Mouse (Mus musculus) brown adipose tissue, adult 24 weeks (tissue): Measurements from ENCODE around the gene Borcs6. TPM values are rescaled to one million over a fixed set of nuclear protein-coding genes. Genes with fewer than 3 reads are reported as not detected.
A peak's percentile ranks its signal among the peaks of the same experiment; 100 is the strongest.
"Not testable (repeated sequence)": the region's sequence is repeated elsewhere in the genome, so short reads cannot be mapped to it uniquely, and the experiment has no call there.

Experiments used
- H3K27ac ChIP-seq: fragments of 200-500 bp; replicated peaks from 2 replicates; pipeline ENCODE4 v1.5.1; 2012; ENCODE audit warnings: low read depth, mild to moderate bottlenecking, low read length
- H3K4me1 ChIP-seq: fragments of 200-500 bp; 2 replicates; pipeline ENCODE4 v1.6.1; 2012; ENCODE audit warnings: low read length, mixed read lengths; ENCODE audit not compliant: control insufficient read depth, insufficient read depth, insufficient read length
- H3K4me3 ChIP-seq: fragments of 200-500 bp; 2 replicates; pipeline ENCODE4 v1.5.1; 2012; ENCODE audit warnings: low read depth, mild to moderate bottlenecking, low read length, moderate library complexity; ENCODE audit not compliant: insufficient read depth
- polyA plus RNA-seq: library from polyadenylated mRNA; stranded (reverse); fragments of >200 nt; gene quantifications from 2 replicates; pipeline ENCODE4 v1.2.4, GENCODE M21; 2012; ENCODE audit not compliant: missing spikeins, insufficient read depth, insufficient read length

Gene Borcs6
- 8.1 and 8.3 TPM in 2 replicates for polyA plus RNA-seq

DNA sequence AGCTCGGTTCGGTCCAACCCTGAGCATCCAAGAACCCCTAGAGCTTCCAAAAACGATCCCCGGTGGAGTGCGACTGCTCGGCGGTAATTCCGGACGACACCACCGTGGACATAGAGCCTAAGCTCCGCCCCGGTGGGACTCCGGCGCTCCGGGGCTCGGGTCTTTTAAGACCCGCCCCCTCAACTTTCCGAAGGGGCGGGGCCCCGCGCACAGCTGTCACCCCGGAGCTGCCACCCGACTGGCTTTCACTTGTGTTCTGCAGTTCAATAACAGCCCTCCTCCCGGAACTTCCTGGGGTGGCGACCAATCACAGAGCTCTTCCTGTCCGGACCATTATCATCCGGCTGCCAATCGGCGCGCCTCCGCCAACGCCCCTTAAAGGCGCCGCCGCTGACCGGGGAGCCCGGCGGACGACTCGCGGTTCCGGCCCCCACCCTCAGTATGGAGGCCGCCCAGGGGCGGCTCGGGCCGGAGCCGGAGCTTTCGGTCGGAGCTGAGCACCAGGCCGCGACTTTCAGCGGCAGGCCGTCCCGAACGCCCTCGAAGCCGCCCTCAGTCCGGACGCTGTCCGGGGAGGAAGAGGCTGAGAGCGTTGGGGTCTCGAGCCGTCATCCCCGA is at the start of gene Borcs6:
Gene Borcs6 (plus strand): TSS at position 361 of the 618 bp plus-strand sequence.
- H3K4me1 ChIP-seq, result peaks cover 13% of the 10 kb centered on the region
- H3K27ac ChIP-seq, result peak within 1 kb of the TSS; percentile 91

DNA sequence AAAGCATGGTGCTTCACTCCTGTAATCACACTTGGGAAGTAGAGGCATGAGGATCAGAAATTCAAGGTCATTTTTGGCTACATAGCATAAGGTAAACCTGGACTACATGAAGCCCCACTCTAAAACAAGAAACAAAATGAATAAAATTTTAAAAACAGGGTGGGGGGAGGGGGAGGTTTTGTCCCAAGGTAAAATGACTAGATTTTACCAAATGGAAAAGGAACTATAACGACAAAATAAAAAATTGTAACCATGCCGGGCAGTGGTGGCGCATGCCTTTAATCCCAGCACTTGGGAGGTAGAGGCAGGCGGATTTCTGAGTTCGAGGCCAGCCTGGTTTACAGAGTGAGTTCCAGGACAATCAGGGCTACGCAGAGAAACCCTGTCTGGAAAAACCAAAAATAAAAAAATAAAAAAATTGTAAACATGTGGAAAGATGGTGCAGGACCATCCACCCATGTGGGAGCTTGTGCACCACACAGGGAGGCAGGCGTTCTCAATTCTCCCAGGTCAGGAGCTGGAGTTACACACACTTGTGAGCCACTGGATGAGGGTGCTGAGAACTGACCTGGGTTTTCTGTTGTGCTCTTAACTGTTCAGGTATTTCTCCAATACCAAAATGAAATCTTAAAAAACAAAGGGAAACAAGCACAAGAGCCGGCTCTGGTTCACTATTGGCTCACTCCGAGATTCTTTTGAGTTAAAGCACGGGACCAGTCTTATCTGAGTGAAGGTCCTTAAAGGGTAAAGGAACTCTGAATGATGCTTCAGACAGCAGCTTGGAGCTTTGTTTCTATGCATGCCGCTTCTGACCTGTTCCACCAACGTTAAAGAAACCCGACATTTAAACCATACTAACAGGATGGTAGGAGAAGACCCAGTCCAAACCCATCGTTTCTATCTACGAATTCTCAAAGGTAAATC is 48.9 kb upstream of the Borcs6 start:
- Histone ChIP-seq H3K4me3 (no peak overlapping the region), H3K27ac (no peak overlapping the region), H3K4me1 (no peaks in the 10 kb centered on the region)

More for the DNA sequence above, at the start of gene Borcs6:
- peak within 1 kb of the TSS; percentile 96 for H3K4me3 ChIP-seq

DNA sequence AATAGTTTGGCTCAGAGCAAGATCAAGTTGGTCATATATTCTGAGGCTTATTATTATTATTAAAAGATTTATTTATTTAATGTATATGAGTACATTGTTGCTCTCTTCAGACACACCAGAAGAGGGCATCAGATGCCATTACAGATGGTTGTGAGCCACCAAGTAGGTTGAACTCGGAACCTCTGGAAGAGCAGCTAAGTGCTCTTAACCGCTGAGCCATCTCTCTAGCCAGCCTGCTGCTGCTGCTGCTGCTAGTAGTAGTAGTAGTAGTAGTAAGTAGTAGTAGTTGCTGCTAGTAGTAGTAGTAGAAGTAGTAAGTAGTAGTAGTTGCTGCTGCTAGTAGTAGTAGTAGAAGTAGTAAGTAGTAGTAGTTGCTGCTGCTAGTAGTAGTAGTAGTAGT is 48.1 kb upstream of the Borcs6 start:
- H3K27ac ChIP-seq, H3K4me3 ChIP-seq, H3K4me1 ChIP-seq: not testable (repeated sequence)

DNA sequence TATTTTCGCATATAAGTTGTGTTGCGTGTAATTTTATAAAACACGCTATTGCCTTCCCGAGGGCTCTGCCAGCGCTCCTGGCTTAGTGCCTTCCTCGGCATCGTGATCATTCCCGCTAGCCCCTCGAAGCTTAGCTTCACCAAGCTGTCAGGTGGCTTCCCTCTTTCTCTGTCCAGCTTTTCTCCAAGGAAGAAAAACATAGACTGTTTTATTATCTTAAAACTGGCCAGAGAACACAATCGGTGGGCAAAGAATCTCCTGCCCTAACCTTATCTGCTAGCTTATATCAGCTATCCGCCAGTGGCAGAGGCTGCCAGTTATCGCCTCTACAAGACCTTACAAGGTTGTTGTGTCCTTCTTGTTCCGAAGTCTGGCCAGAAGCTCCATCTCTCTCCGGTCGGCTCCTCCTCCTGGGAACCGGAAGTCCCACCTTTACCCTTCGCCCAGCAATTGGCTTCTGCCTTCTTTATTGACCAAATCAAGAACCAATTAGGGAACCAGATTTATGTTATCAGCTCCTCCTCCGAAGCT is 47.4 kb upstream of the Borcs6 start:
- H3K4me1 ChIP-seq, result 0 out of 2 replicates have a peak, but pooled peaks cover 3% of the 10 kb centered on the region
- peak overlapping the region; percentile 94 for H3K27ac ChIP-seq
- H3K4me3 ChIP-seq, result peak overlapping the region; percentile 81

DNA sequence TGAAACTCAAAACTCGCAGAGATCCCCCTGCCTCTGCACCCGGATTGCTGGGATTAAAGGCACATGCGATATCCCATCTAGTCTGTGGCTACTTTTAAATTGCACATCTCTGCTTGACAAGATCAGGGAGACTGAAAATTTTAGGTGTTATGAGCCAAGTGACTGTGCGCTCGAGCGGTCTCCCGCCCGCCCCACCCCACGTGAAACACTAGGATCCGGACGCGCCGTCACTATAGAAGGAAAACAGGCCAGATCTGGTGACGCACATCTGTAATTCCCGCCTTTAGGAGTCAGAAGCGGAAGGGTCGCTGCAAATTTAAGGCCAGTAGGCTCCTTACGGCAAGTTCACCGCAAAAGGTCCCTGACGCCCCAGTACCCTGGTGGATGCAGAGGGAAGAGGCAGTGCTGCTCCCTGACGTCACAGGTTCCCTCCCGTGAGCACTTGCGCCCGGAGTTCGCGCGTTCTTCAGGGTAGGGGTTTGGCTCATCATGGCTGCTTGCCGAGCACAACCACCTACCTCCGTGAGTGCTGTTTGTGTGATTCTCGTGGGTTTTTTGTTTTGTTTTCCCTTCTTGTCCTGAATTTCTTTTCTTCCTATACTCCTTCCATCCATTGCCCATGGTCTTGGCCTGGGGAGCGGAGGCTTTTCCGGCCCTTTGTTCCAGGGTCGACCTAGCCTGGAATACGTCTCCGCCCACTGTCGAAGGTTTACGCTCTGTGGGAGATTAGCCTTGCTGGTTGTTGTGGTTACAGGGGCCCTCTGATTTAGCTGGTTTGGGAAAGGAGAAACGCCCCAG is 43.7 kb upstream of the Borcs6 start, which contains the start of gene Ctc1:
Gene Ctc1 (plus strand): TSS at position 268 of the 798 bp plus-strand sequence.
- H3K4me1 ChIP-seq, result 0 out of 2 replicates have a peak, but pooled peaks cover 3% of the 10 kb centered on the region
- peak within 1 kb of the TSS; percentile 79 for H3K4me3 ChIP-seq
- peak within 1 kb of the TSS; percentile 83 for H3K27ac ChIP-seq

DNA sequence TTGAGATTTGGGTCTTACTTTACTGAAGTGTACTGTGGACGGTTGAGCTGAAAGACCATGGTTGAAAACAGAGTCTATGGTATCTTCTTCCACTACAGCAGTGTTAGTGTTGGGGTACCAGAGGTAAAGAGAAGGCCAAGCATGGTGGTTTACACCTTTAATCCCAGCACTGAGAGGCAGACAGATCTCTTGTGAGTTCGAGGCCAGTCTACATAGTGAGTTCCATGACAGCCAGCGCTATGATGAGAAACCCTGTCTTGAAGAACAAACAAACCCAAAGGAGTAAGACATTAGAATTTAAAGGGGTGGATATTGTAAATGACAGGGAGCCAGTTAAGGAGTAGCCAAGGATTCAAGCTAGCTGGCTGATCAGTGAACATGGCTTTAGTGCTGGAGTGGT is 42.8 kb upstream of the Borcs6 start:
- H3K4me3 ChIP-seq, result peak overlapping the region; percentile 79
- 0 out of 2 replicates have a peak, but pooled peaks cover 3% of the 10 kb centered on the region for H3K4me1 ChIP-seq

DNA sequence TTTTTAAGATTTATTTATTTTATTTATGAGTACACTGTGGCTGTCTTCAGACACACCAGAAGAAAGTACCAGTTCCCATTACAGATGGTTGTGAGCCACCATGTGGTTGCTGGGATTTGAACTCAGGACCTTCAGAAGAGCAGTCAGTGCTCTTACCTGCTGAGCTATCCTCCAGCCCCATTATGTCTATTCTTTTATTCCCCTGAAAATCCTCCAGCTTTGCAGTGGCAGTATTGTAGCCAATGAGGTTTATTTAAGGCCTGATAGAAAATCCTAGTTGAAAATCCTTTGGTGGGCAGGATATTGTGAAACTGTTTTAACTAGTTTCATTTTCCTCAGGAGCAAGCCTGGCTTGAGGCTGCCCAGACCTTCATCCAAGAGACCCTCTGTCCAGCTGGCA is 38.8 kb upstream of the Borcs6 start:
- H3K4me1 ChIP-seq, result 0 out of 2 replicates have a peak, but pooled peaks cover 3% of the 10 kb centered on the region
- no peak overlapping the region for H3K27ac ChIP-seq
- H3K4me3 ChIP-seq, result no peak overlapping the region

More for the DNA sequence above, 42.8 kb upstream of the Borcs6 start:
- H3K27ac ChIP-seq, result no peak overlapping the region

DNA sequence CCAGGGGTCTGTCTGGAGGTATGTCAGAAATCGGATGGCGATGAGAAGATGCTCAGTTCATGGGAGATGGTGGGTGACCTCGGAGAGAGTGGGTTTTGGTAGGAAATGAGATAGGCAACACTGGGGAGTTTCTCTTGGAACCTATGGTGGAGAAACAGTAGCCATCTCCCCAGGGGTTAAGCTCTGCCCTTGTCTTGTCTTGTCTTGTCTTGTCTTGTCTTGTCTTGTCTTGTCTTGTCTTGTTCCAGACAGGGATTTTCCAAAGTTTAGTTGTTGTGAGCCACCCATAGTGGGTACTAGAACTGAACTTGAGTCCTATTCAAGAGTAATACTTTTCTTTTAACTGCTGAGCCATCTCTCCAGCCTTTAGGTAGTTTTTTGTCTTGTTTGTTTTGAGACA is 33.0 kb upstream of the Borcs6 start:
- Histone ChIP-seq H3K4me3 (no peak overlapping the region), H3K27ac (no peak overlapping the region), H3K4me1 (no peaks in the 10 kb centered on the region)

DNA sequence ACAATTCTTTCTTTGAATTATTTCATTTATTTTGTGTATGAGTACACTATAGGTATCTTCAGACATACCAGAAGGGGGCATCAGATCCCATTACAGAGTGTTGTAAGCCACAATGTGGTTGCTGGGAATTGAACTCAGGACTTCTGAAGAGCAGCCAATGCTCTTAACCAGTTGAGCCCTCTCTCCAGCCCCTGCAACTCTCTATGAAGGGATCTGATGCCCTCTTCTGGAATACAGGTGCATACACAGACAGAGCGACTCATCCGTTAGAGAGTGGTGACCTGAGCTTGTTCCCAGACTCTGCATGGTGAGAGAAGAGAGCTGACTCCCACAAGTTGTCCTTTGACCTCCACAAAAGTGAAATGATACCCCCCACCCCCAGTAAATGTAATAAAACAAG is 30.7 kb upstream of the Borcs6 start:
- no peak overlapping the region for H3K27ac ChIP-seq
- H3K4me1 ChIP-seq, result no peaks in the 10 kb centered on the region

DNA sequence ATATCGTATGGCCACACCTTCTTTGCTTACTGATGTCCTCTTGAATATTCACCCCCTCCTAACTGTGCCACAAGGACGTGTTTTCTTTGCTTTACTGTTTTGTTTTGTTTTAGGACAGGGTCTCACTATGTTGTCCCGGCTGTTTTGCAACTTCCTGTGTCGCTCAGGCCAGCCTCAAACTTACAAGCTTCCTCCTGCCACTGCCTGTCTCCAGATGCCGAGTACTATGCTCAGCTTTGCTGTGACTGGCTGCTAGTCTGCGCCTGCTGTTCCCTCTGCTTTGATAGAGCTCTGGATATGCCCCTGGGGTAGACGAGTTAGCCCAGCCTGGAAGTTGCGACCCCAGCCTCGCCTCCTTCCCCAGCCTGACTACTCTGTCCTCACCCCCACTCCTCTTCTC is 26.0 kb upstream of the Borcs6 start:
- no peak overlapping the region for H3K4me3 ChIP-seq
- no peak overlapping the region for H3K27ac ChIP-seq
- H3K4me1 ChIP-seq, result no peaks in the 10 kb centered on the region

More for the DNA sequence above, 30.7 kb upstream of the Borcs6 start:
- no peak overlapping the region for H3K4me3 ChIP-seq

DNA sequence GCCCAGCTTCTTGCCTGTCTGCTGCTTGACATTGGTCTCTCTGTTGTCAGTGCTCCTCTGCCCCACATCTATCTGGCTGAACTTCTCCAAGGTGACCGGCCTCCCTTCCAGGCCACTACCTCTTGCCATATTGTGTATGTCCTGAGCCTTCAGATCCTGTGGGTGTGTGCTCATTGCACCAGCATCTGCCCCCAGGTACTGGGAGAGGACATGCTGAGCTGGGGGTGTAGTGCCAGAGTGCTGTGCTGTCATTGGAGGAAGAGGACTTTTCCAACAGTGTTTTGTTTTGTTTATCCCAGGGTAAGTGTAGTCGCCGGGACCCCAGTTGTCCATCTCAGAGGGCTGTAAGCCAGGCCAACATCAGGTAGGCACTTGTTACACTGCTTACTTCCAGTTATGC is 24.9 kb upstream of the Borcs6 start:
- Histone ChIP-seq H3K4me1 (no peaks in the 10 kb centered on the region), H3K4me3 (no peak overlapping the region), H3K27ac (no peak overlapping the region)

DNA sequence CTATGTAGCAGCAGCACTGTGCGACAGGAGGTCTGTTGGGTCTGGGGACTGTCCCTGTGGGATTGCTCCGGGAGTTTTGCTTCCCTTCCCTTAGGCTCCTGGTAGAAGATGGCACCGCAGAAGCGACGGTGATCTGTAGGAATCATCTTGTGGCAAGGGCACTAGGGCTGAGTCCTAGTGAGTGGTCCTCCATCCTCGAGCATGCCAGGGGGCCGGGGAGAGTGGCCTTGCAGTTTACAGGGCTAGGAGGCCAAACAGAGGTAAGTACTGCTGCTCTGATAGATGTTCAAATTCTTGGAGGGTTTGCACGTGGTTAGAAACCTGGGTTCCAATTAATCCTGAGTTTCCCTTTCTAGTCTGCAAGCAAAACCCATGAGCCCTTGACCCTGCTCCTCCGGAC is 24.1 kb upstream of the Borcs6 start:
- Histone ChIP-seq H3K4me3 (peak overlapping the region; percentile 17; the same call in 1 of the 2 replicates), H3K27ac (no peak overlapping the region), H3K4me1 (no peaks in the 10 kb centered on the region)

DNA sequence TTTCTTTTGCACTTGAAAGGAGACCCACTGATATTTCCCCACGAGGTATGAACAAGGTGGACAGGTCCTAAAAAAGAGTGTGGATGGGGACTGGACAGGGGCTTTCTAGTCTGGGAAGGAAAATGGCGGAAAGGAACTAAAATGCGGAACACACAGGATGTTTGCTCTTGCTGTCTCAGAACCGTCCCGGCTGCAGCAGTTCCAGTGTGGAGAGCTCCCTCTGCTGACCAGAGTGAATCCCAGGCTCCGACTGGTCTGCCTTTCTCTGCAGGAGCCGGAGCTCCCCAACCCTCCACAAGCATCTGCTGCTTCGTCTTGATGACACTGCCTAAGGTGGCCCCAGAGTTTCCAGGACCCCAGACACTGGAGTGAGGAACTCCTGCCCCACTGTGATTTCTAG is 23.7 kb upstream of the Borcs6 start:
- Histone ChIP-seq H3K4me3 (peak overlapping the region; percentile 40), H3K4me1 (no peaks in the 10 kb centered on the region), H3K27ac (no peak overlapping the region)

DNA sequence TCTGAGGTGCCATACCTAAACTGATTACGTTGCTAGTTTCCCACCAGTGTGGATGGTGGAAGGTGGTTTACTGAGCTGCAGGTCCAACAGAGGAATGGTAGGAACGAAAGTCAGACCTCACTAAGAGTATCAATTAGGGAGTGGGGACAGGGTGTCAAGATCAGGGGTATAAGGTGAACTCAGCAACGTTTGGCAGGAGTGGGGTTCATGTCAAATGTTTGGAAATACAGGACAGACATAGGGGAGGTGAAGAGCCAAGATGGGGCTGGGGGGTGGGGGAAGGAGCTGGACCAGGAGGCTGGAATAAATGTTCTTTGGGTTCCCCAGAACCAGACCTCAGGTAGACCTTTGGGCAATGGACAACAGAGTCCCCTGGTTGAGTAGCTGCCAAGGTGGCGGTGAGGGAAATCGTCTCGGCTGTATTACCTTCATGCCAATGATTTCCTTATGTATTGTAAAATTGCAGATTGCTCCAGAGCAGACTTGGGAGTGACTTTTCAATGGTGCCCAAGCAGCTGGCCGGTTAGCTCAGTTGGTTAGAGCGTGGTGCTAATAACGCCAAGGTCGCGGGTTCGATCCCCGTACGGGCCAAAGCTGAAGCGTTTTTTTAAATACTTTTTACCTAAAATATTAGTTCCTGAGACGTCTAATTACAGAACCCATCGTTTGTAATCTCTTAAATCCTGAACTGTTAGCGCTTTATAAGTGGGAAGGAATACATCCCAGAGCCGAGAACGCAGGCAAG is 22.9 kb upstream of the Borcs6 start:
- no peaks in the 10 kb centered on the region for H3K4me1 ChIP-seq
- H3K27ac ChIP-seq, result peak overlapping the region; percentile 51
- H3K4me3 ChIP-seq, result peak overlapping the region; percentile 80
